Mouse (Mus musculus): Measurements from ENCODE around the gene Batf.

The Batf gene

GRCm38 (mm10) chr12:85728181-85728580, 41.7 kb downstream of the Batf start:
- DNase-seq = no peak

GRCm38 (mm10) chr12:85729022-85729944, 42.8 kb downstream of the Batf start:
- peak; percentile 42 for DNase-seq

- DNase-seq = no peak
Observed at GRCm38 (mm10) chr12:85729945-85730290, 43.4 kb downstream of the Batf start.

GRCm38 (mm10) chr12:85736203-85736602, 49.7 kb downstream of the Batf start:
- DNase-seq = no peak

- DNase-seq = peak; percentile 43
Observed at GRCm38 (mm10) chr12:85736960-85737359, 50.5 kb downstream of the Batf start.

GRCm38 (mm10) chr12:85745827-85746695, 59.6 kb downstream of the Batf start, which contains the start of gene Flvcr2:
Flvcr2 (plus strand) TSS chr12:85746539.
- DNase-seq = peak; percentile 75

- DNase-seq = no peak
Observed at GRCm38 (mm10) chr12:85746696-85747219, 60.3 kb downstream of the Batf start.

- DNase-seq = no peak
Observed at GRCm38 (mm10) chr12:85747343-85747742, 60.9 kb downstream of the Batf start.

- no peak for DNase-seq
Observed at GRCm38 (mm10) chr12:85749861-85750260, 63.4 kb downstream of the Batf start.

GRCm38 (mm10) chr12:85752116-85752515, 65.6 kb downstream of the Batf start:
- no peak for DNase-seq

GRCm38 (mm10) chr12:85753223-85753622, 66.8 kb downstream of the Batf start:
- DNase-seq = no peak

- no peak for DNase-seq
Observed at GRCm38 (mm10) chr12:85754611-85755265, 68.3 kb downstream of the Batf start.

GRCm38 (mm10) chr12:85756455-85756854, 70.0 kb downstream of the Batf start:
- DNase-seq = no peak

- DNase-seq = no peak
Observed at GRCm38 (mm10) chr12:85757074-85757473, 70.6 kb downstream of the Batf start.

All from right cerebral cortex, adult 18-20 months (tissue).